Mouse (Mus musculus) erythroid progenitor cell, adult 5-6 weeks (primary cell): Measurements from ENCODE around the gene Sipa1l2. TPM values are rescaled to one million over a fixed set of nuclear protein-coding genes. Genes with fewer than 3 reads are reported as not detected.
"Not testable (repeated sequence)": the region's sequence is repeated elsewhere in the genome, so short reads cannot be mapped to it uniquely, and the experiment has no call there.

Experiments
- ATAC-seq: replicated peaks from 2 replicates; pipeline ENCODE4 v1.8.0; 2016; ENCODE audit warnings: moderate number of reproducible peaks, mild to moderate bottlenecking, moderate TSS enrichment, inconsistent platforms; ENCODE audit not compliant: poor library complexity, low FRiP score, severe bottlenecking
- total RNA-seq, 2 experiments: library from RNA; stranded (forward) in 1 of 2; stranded (reverse) in 1 of 2; fragments of 150-400 nt in 1 of 2; fragments of 186-747, 209-891 nt in 1 of 2; gene quantifications; 2 replicates each; pipeline versions ENCODE4 v1.2.3 to v1.2.4; 2015 to 2017; ENCODE audit warnings: low replicate concordance in 2 of 2

Gene Sipa1l2
- total RNA-seq, 2 experiments from 2014 or later = 0.42 to 0.76 TPM

- ATAC-seq = no peak
Observed at GRCm38 (mm10) chr8:125545866-125546265, 23.7 kb downstream of the Sipa1l2 start.

GRCm38 (mm10) chr8:125542893-125543613 lies 26.6 kb downstream of the Sipa1l2 start:
- ATAC-seq = no peak

GRCm38 (mm10) chr8:125539056-125540013 lies 30.3 kb downstream of the Sipa1l2 start:
- no peak for ATAC-seq

- no peak for ATAC-seq
Observed at GRCm38 (mm10) chr8:125538265-125538664, 31.3 kb downstream of the Sipa1l2 start.

GRCm38 (mm10) chr8:125533709-125534108 lies 35.9 kb downstream of the Sipa1l2 start:
- ATAC-seq = no peak

GRCm38 (mm10) chr8:125532953-125533352 lies 36.7 kb downstream of the Sipa1l2 start:
- ATAC-seq = no peak

- ATAC-seq = no peak
Observed at GRCm38 (mm10) chr8:125532177-125532576, 37.4 kb downstream of the Sipa1l2 start.

GRCm38 (mm10) chr8:125531640-125532039 lies 38.0 kb downstream of the Sipa1l2 start:
- ATAC-seq = no peak

GRCm38 (mm10) chr8:125531088-125531438 lies 38.5 kb downstream of the Sipa1l2 start:
- ATAC-seq = no peak

- ATAC-seq = no peak
Observed at GRCm38 (mm10) chr8:125530187-125531087, 39.2 kb downstream of the Sipa1l2 start.

- no peak for ATAC-seq
Observed at GRCm38 (mm10) chr8:125529019-125529418, 40.6 kb downstream of the Sipa1l2 start.

GRCm38 (mm10) chr8:125527941-125528340 lies 41.7 kb downstream of the Sipa1l2 start:
- ATAC-seq = no peak

GRCm38 (mm10) chr8:125526999-125527398 lies 42.6 kb downstream of the Sipa1l2 start:
- ATAC-seq = no peak

GRCm38 (mm10) chr8:125526582-125526981 lies 43.0 kb downstream of the Sipa1l2 start:
- ATAC-seq = no peak

GRCm38 (mm10) chr8:125524479-125524878 lies 45.1 kb downstream of the Sipa1l2 start:
- ATAC-seq = no peak

- ATAC-seq = no peak
Observed at GRCm38 (mm10) chr8:125523213-125523612, 46.4 kb downstream of the Sipa1l2 start.

GRCm38 (mm10) chr8:125522151-125522550 lies 47.5 kb downstream of the Sipa1l2 start:
- no peak for ATAC-seq

GRCm38 (mm10) chr8:125521087-125521486 lies 48.5 kb downstream of the Sipa1l2 start:
- ATAC-seq = no peak

GRCm38 (mm10) chr8:125520308-125520707 lies 49.3 kb downstream of the Sipa1l2 start:
- not testable (repeated sequence) for ATAC-seq

- ATAC-seq = no peak
Observed at GRCm38 (mm10) chr8:125518951-125519350, 50.7 kb downstream of the Sipa1l2 start.
